Mouse (Mus musculus) ES-E14 (cell line): Measurements from ENCODE around the gene Naglu.

ENCODE experiments used
- CHD2 ChIP-seq: IDR thresholded peaks from 2 replicates; pipeline ENCODE4 v1.6.1; 2014; ENCODE audit warnings: mild to moderate bottlenecking, low read depth, low read length, inconsistent platforms
- HCFC1 ChIP-seq: IDR thresholded peaks from 2 replicates; pipeline ENCODE4 v1.6.1; 2012; ENCODE audit warnings: low read length, inconsistent platforms, borderline replicate concordance; ENCODE audit not compliant: insufficient read depth
- ZNF384 ChIP-seq: IDR thresholded peaks from 2 replicates; pipeline ENCODE4 v1.6.1; 2012; ENCODE audit warnings: low read depth, low read length, inconsistent platforms

DNA sequence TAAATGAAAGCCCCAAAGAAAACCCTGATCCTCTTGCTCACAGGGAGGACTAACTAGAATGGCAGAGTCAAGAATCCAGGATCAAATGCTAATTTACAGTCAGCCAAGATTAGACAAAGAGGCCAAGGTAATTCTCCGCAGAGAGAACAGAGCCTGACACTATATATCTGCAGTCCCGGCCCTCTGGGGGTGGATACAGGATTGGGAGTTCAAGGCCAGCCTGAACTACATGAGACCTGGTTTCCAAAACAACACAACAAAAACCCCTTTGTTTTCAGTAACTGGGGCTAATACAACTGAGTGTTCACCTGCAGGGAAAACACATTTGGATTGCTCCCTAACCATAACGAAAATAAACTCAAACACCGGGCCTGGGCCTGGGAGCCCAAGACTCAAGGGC lies 5.3 kb upstream of the Naglu start:
- TF ChIP-seq ZNF384, result no peak
- no peak for TF ChIP-seq HCFC1
- no peak for TF ChIP-seq CHD2
